Mouse (Mus musculus) limb, embryonic 15.5 days (tissue): ENCODE results near the gene Ptpn7. TPM values are rescaled to one million over a fixed set of nuclear protein-coding genes. Genes with fewer than 3 reads are reported as not detected.
A peak's percentile ranks its signal among the peaks of the same experiment; 100 is the strongest.
"Not testable (repeated sequence)": the region's sequence is repeated elsewhere in the genome, so short reads cannot be mapped to it uniquely, and the experiment has no call there.

Source experiments
- ATAC-seq: fragments of 200-750 bp; cut with Nextera tagmentation; 2 replicates; pipeline ENCODE4 v1.8.0; 2017; ENCODE audit warnings: low read depth, moderate TSS enrichment; ENCODE audit not compliant: insufficient number of reproducible peaks, low FRiP score, low TSS enrichment
- H3K27ac ChIP-seq: fragments of 300-500 bp; sonication (generic); 2 replicates; pipeline ENCODE4 v1.5.1; 2015; ENCODE audit warnings: moderate library complexity, mild to moderate bottlenecking, inconsistent platforms
- H3K27me3 ChIP-seq: fragments of 300-500 bp; sonication (generic); 2 replicates; pipeline ENCODE4 v1.6.1; 2015; ENCODE audit warnings: inconsistent platforms
- H3K36me3 ChIP-seq: fragments of 300-500 bp; sonication (generic); 2 replicates; pipeline ENCODE4 v1.6.1; 2015; ENCODE audit warnings: inconsistent platforms
- H3K4me1 ChIP-seq: fragments of 300-500 bp; sonication (generic); 2 replicates; pipeline ENCODE4 v1.6.1; 2015; ENCODE audit warnings: inconsistent platforms
- H3K4me2 ChIP-seq: fragments of 300-500 bp; sonication (generic); 2 replicates; pipeline ENCODE4 v1.6.1; 2015; ENCODE audit warnings: mild to moderate bottlenecking, inconsistent platforms
- H3K4me3 ChIP-seq: fragments of 300-500 bp; sonication (generic); 2 replicates; pipeline ENCODE4 v1.5.1; 2015; ENCODE audit warnings: mild to moderate bottlenecking, inconsistent platforms
- H3K9ac ChIP-seq: fragments of 300-500 bp; sonication (generic); 2 replicates; pipeline ENCODE4 v1.6.1; 2015; ENCODE audit warnings: inconsistent platforms
- H3K9me3 ChIP-seq: fragments of 300-500 bp; sonication (generic); 2 replicates; pipeline ENCODE4 v1.6.1; 2016; ENCODE audit warnings: inconsistent platforms
- WGBS: fragments of 180-500 bp; shearing (Covaris S2); methylation state at CpG from one replicate; pipeline ENCODE4 v1.1.7; 2015; 5-methylcytosine and 5-hydroxymethylcytosine counted together
- polyA plus RNA-seq: library from polyadenylated mRNA; unstranded; fragments of >200 nt; fragmentation: Nextera tagmentation; extraction: Ambion mirVana; gene quantifications from 2 replicates; pipeline ENCODE4 v1.2.1, GENCODE M21; 2015

The Ptpn7 gene
- polyA plus RNA-seq, 1 experiment from 2014 or later = 4.5 TPM

GRCm38 (mm10) chr1:135100400-135100799 lies 32.1 kb upstream of the Ptpn7 start:
- Histone ChIP-seq H3K4me3 (no peak overlapping the region), H3K4me2 (no peak overlapping the region), H3K9me3 (no peaks in the 10 kb centered on the region), H3K4me1 (peaks cover 60% of the 10 kb centered on the region), H3K36me3 (no peaks in the 10 kb centered on the region), H3K27me3 (peaks cover 51% of the 10 kb centered on the region), H3K27ac (no peak overlapping the region), H3K9ac (no peak overlapping the region)
- ATAC-seq = no peak
- 47% methylated on average over 7 of the region's 7 CpGs for WGBS

DNA sequence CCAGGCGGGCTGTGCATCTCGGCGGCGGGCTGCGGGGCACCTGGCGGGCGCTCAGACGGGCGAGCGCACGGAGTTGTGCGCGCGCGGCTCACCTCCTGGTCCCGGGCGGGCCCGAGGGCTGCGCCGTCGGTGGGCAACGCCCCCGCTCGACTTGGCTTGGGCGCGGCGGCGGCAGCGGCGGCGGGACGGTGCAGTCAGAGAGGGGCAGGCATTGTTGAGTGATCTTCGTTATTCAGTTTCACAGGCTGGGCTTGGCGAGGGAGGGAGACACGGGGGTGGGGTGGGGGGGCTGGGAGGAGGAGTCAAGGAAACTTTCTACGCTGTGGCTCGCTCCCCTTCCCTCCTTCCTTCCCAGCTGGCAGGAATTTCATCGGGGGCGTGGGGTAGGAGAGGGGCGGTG lies 27.4 kb upstream of the Ptpn7 start, which contains the start of gene Lgr6:
Lgr6 (minus strand) TSS at position 153 of the 400 bp plus-strand sequence.
- ATAC-seq = 0 out of 2 replicates have a peak, but pooled peaks have one; percentile 21
- Histone ChIP-seq H3K4me2 (peak within 1 kb of the TSS; percentile 88), H3K27ac (no peak within 1 kb of the TSS), H3K9me3 (no peaks in the 10 kb centered on the region), H3K4me3 (peak within 1 kb of the TSS; percentile 51), H3K36me3 (no peaks in the 10 kb centered on the region), H3K4me1 (peaks cover 35% of the 10 kb centered on the region), H3K9ac (peak within 1 kb of the TSS; percentile 40; the same call in 1 of the 2 replicates), H3K27me3 (peaks cover 66% of the 10 kb centered on the region)
- under 1% methylated on average over 39 of the region's 40 CpGs for WGBS

- Histone ChIP-seq H3K9me3 (no peaks in the 10 kb centered on the region), H3K4me1 (peaks cover 27% of the 10 kb centered on the region), H3K27me3 (peaks cover 59% of the 10 kb centered on the region), H3K27ac (no peak overlapping the region), H3K4me2 (peak overlapping the region; percentile 88), H3K4me3 (peak overlapping the region; percentile 51), H3K9ac (no peak overlapping the region), H3K36me3 (no peaks in the 10 kb centered on the region)
- under 1% methylated on average over 8 of the region's 8 CpGs for WGBS
- no peak for ATAC-seq
Measured at GRCm38 (mm10) chr1:135105951-135106350, 26.5 kb upstream of the Ptpn7 start.

- 37% methylated on average over 6 of the region's 6 CpGs for WGBS
- Histone ChIP-seq H3K27me3 (peaks cover 38% of the 10 kb centered on the region), H3K27ac (no peak overlapping the region)
Measured at GRCm38 (mm10) chr1:135108611-135109010, 23.9 kb upstream of the Ptpn7 start.

DNA sequence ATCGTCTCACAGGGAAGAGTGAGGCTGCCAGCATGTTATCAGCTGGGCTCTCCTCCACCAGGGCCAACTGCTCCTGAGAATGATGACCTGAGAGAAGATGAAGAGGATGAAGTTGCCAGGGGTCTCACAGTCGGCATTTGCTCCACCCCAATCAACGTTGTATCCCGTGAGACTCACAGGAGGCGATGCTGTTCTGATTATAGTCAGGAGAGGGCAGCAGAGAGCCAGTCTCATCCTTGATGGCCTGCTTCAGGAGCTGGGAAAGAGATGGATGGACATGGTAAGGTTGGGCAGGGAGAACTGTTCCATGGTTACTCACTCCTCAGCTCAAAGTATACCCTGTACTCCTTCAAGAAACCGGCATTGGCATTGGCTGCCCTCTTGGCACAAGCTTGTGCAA lies 22.4 kb upstream of the Ptpn7 start:
- Histone ChIP-seq H3K9me3 (no peaks in the 10 kb centered on the region), H3K4me1 (peaks cover 15% of the 10 kb centered on the region), H3K4me2 (no peak overlapping the region), H3K36me3 (no peaks in the 10 kb centered on the region), H3K27ac (no peak overlapping the region), H3K9ac (no peak overlapping the region), H3K4me3 (no peak overlapping the region), H3K27me3 (peaks cover 23% of the 10 kb centered on the region)
- 20% methylated on average over 6 of the region's 6 CpGs for WGBS
- no peak for ATAC-seq

More at GRCm38 (mm10) chr1:135108611-135109010, 23.9 kb upstream of the Ptpn7 start:
- Histone ChIP-seq H3K9me3 (no peaks in the 10 kb centered on the region), H3K9ac (no peak overlapping the region), H3K4me2 (no peak overlapping the region), H3K36me3 (no peaks in the 10 kb centered on the region), H3K4me1 (peaks cover 28% of the 10 kb centered on the region), H3K4me3 (no peak overlapping the region)
- ATAC-seq = no peak

DNA sequence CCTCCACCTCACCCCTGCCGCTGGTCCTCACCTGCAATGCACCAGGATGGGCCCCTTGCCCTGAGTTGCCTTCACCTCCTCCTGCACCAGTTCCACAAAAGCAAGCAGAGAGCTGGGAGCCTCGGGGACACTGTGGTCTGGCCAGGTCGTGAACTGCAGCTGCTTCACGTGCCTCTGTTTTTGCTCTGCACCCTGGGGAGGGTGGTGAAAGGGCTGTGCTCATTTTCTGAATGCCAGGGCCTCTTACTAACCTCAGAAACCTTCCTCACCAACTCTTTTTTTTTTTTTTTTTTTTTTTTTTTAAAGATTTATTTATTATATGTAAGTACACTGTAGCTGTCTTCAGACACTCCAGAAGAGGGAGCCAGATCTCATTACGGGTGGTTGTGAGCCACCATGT lies 21.2 kb upstream of the Ptpn7 start:
- H3K9ac ChIP-seq, ATAC-seq, H3K4me3 ChIP-seq, H3K36me3 ChIP-seq, H3K4me1 ChIP-seq, H3K4me2 ChIP-seq, H3K27ac ChIP-seq, H3K9me3 ChIP-seq: not testable (repeated sequence)
- WGBS = 60% methylated on average over 5 of the region's 5 CpGs
- peaks cover 12% of the 10 kb centered on the region; the same call in 1 of the 2 replicates for H3K27me3 ChIP-seq

DNA sequence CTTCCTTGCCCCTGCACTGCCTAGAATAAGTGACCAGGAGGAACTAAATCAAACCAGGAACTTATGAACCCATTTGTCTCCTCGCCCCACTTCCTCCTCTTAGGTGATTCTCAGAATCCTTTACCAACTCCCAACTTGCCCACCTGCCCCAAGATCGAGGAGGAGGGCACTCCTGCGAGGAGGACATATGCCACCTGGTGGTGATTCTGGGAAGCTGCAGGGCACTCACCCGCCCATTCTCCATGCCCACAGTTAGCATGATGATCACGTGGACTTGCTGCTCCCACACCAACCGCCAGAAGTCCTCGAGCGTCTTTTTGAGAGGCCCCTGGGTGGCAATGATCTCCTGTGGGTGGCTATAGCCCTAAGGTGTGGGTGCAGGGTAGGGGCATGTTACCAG lies 19.8 kb upstream of the Ptpn7 start:
- Histone ChIP-seq H3K4me1 (peaks cover 4% of the 10 kb centered on the region; the same call in 1 of the 2 replicates), H3K4me2 (no peak overlapping the region), H3K4me3 (no peak overlapping the region), H3K9ac (no peak overlapping the region), H3K27me3 (no peaks in the 10 kb centered on the region), H3K27ac (no peak overlapping the region), H3K36me3 (no peaks in the 10 kb centered on the region), H3K9me3 (no peaks in the 10 kb centered on the region)
- 8% methylated on average over 8 of the region's 8 CpGs for WGBS
- ATAC-seq = no peak

DNA sequence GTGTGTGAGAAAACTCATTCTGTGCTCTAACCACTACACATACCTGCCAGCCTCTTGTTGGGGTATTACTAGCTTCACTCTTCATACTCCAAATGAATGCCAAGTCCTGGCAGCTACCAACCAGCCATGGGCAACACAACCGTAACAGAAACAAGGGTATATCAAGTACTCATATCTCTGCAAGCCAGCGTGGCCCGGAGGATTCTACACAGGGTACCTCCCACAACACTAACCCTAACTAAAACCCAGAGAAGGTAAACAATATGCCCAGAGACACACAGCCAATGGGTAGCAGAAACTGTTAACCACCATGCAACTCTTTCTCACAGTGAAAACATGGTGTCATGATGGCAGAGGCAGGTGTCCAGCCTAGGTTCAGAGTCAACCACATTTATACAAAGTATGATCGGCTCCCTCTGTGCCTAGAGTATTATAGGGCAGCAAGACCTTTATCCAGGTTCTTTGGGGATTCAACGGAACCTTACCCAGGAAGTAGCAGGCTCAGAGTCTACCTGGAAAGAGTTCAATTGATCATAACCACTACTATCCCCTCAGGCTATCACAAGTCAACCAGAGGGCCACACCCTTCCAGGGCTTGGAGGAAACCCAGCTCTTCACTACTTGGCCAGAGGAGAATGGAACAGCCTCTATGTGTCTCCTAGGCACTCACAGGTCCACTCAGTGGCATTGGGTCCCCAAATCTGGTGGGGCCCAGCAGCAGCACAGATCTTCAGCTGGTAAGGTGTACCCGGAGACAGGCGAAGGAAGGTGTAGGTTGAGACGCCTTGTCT lies 7.7 kb upstream of the Ptpn7 start:
- peaks cover 49% of the 10 kb centered on the region for H3K4me1 ChIP-seq
- H3K4me2 ChIP-seq = no peak overlapping the region
- ATAC-seq = no peak
- H3K9me3 ChIP-seq = no peaks in the 10 kb centered on the region
- H3K4me3 ChIP-seq = no peak overlapping the region
- H3K36me3 ChIP-seq = peaks cover 3% of the 10 kb centered on the region; the same call in 1 of the 2 replicates
- H3K27ac ChIP-seq = no peak overlapping the region
- 94% methylated on average over 8 of the region's 8 CpGs for WGBS
- no peak overlapping the region for H3K9ac ChIP-seq
- peaks cover 8% of the 10 kb centered on the region; the same call in 1 of the 2 replicates for H3K27me3 ChIP-seq

DNA sequence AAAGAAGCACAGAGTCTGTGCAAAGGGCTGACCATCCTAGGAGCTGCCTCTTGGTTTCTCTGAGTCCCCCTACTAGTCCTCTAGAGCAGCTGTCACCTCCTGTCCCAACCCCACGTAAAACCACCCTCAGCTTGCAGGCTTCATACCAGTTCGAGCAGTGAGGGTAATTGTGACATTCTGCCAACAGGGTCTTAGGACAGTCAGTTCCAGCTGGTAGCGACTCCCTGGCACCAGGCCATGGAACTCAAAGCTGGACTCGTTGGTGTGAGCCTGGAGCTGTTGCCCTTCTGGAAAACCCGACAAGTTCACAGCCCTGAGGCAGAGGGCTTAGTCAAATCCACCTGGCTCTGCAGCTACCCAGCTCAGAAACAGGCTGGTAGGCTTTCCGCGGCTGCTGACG lies 6.5 kb upstream of the Ptpn7 start:
- H3K9ac ChIP-seq = no peak overlapping the region
- peaks cover 9% of the 10 kb centered on the region; the same call in 1 of the 2 replicates for H3K27me3 ChIP-seq
- 0 out of 2 replicates have a peak overlapping the region, but pooled peaks have one; percentile 11 for H3K4me3 ChIP-seq
- H3K4me2 ChIP-seq = peak overlapping the region; percentile 21
- H3K4me1 ChIP-seq = peaks cover 57% of the 10 kb centered on the region
- peak overlapping the region; percentile 85 for H3K27ac ChIP-seq
- no peak for ATAC-seq
- no peaks in the 10 kb centered on the region for H3K9me3 ChIP-seq
- no peaks in the 10 kb centered on the region for H3K36me3 ChIP-seq
- WGBS = 24% methylated on average over 8 of the region's 8 CpGs

DNA sequence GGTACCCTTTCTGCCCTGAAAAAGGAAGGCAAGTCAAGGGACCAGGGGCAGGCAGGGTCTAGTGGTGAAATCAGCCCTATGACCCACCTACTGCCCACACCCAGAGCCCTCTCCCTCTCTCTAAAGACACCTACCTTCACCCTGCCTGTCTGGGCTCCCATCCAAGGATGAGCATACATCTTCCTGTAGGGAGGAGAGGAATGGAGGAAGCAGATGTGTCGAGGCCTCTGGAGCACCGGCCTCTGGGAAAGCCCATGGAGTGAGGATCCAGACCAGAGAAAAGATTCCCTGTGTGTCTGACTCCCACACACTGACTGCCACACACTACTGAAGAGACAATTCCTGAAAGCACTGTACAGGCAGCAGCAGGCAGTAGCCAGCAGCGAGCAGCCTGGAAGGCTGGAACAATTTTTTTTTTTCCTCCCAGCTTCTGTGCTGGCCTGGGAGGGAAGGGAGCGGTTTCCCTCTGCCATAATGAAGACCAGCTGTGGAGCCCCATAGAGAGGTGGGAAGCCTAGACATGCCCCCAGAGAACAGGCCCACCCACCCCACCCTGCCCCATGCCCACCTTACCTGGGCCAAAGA lies 6.0 kb upstream of the Ptpn7 start:
- no peaks in the 10 kb centered on the region for H3K36me3 ChIP-seq
- peaks cover 9% of the 10 kb centered on the region; the same call in 1 of the 2 replicates for H3K27me3 ChIP-seq
- no peak overlapping the region for H3K9ac ChIP-seq
- peak overlapping the region; percentile 85 for H3K27ac ChIP-seq
- H3K4me3 ChIP-seq = 0 out of 2 replicates have a peak overlapping the region, but pooled peaks have one; percentile 11
- peak overlapping the region; percentile 21 for H3K4me2 ChIP-seq
- ATAC-seq = no peak
- 11% methylated on average over 4 of the region's 4 CpGs for WGBS
- no peaks in the 10 kb centered on the region for H3K9me3 ChIP-seq
- peaks cover 63% of the 10 kb centered on the region for H3K4me1 ChIP-seq

- H3K27ac ChIP-seq = peak overlapping the region; percentile 85
- H3K4me1 ChIP-seq = peaks cover 77% of the 10 kb centered on the region
- peak overlapping the region; percentile 24 for H3K4me2 ChIP-seq
Measured at GRCm38 (mm10) chr1:135128011-135128441, 4.5 kb upstream of the Ptpn7 start.

GRCm38 (mm10) chr1:135128986-135129385 lies 3.5 kb upstream of the Ptpn7 start:
- ATAC-seq = no peak
- no peak overlapping the region for H3K9ac ChIP-seq
- H3K27me3 ChIP-seq = peaks cover 9% of the 10 kb centered on the region; the same call in 1 of the 2 replicates
- H3K36me3 ChIP-seq = no peaks in the 10 kb centered on the region
- H3K4me1 ChIP-seq = peaks cover 77% of the 10 kb centered on the region
- H3K27ac ChIP-seq = peak overlapping the region; percentile 85
- H3K9me3 ChIP-seq = no peaks in the 10 kb centered on the region
- WGBS = 32% methylated on average over 9 of the region's 9 CpGs
- H3K4me3 ChIP-seq = no peak overlapping the region
- H3K4me2 ChIP-seq = no peak overlapping the region

More at GRCm38 (mm10) chr1:135128011-135128441, 4.5 kb upstream of the Ptpn7 start:
- H3K36me3 ChIP-seq = no peaks in the 10 kb centered on the region
- no peaks in the 10 kb centered on the region for H3K9me3 ChIP-seq
- 0 out of 2 replicates have a peak overlapping the region, but pooled peaks have one; percentile 31 for H3K9ac ChIP-seq
- H3K27me3 ChIP-seq = peaks cover 9% of the 10 kb centered on the region; the same call in 1 of the 2 replicates
- WGBS = 19% methylated on average over 5 of the region's 6 CpGs
- ATAC-seq = peak; percentile 85
- peak overlapping the region; percentile 11; the same call in 1 of the 2 replicates for H3K4me3 ChIP-seq
